Mouse (Mus musculus) gastrocnemius, adult 8-10 months (tissue): ENCODE results near the gene Cdv3. TPM values are rescaled to one million over a fixed set of nuclear protein-coding genes. Genes with fewer than 3 reads are reported as not detected.
"Not testable (repeated sequence)": the region's sequence is repeated elsewhere in the genome, so short reads cannot be mapped to it uniquely, and the experiment has no call there.

Source experiments
- DNase-seq, 2 experiments: peaks; one replicate each; pipeline ENCODE4 v3.0.0; 2022; ENCODE audit warnings: low spot score in 2 of 2
- total RNA-seq, 4 experiments: library from RNA; stranded (reverse); gene quantifications; 2 replicates each; pipeline ENCODE4 v1.2.4; 2022

The Cdv3 gene
- total RNA-seq, 4 experiments from 2014 or later: 221 to 238 (median 225) TPM

- DNase-seq: no peak
Measured at GRCm38 (mm10) chr9:103372271-103373010, 6.8 kb upstream of the Cdv3 start.

GRCm38 (mm10) chr9:103369951-103370350 is 4.3 kb upstream of the Cdv3 start:
- DNase-seq: no peak

GRCm38 (mm10) chr9:103366356-103366755 is 716 bp upstream of the Cdv3 start:
- DNase-seq: no peak

- peak; percentile 42 to 59 for DNase-seq
Measured at GRCm38 (mm10) chr9:103364601-103365289, 895 bp downstream of the Cdv3 start.

GRCm38 (mm10) chr9:103363730-103364417 is 1.8 kb downstream of the Cdv3 start:
- DNase-seq: peak in 1 of 2 experiments; percentile 5

- no peak for DNase-seq
Measured at GRCm38 (mm10) chr9:103363088-103363487, 2.6 kb downstream of the Cdv3 start.

- no peak for DNase-seq
Measured at GRCm38 (mm10) chr9:103360642-103361041, 5.0 kb downstream of the Cdv3 start.

GRCm38 (mm10) chr9:103358545-103358944 is 7.1 kb downstream of the Cdv3 start:
- DNase-seq: no peak

GRCm38 (mm10) chr9:103357893-103358292 is 7.7 kb downstream of the Cdv3 start:
- no peak for DNase-seq

- not testable (repeated sequence) for DNase-seq
Measured at GRCm38 (mm10) chr9:103353500-103354260, 12.0 kb downstream of the Cdv3 start.

- no peak for DNase-seq
Measured at GRCm38 (mm10) chr9:103348791-103349190, 16.8 kb downstream of the Cdv3 start.

GRCm38 (mm10) chr9:103347996-103348490 is 17.6 kb downstream of the Cdv3 start:
- DNase-seq: no peak

GRCm38 (mm10) chr9:103347045-103347444 is 18.6 kb downstream of the Cdv3 start:
- no peak for DNase-seq

- no peak for DNase-seq
Measured at GRCm38 (mm10) chr9:103336912-103337311, 28.7 kb downstream of the Cdv3 start.

GRCm38 (mm10) chr9:103332663-103333062 is 33.0 kb downstream of the Cdv3 start:
- DNase-seq: no peak

GRCm38 (mm10) chr9:103326449-103326848 is 39.2 kb downstream of the Cdv3 start:
- DNase-seq: no peak

- DNase-seq: no peak
Measured at GRCm38 (mm10) chr9:103324678-103325077, 41.0 kb downstream of the Cdv3 start.

GRCm38 (mm10) chr9:103309832-103310231 is 55.8 kb downstream of the Cdv3 start:
- DNase-seq: no peak

GRCm38 (mm10) chr9:103305332-103306041 is 60.2 kb downstream of the Cdv3 start:
- no peak for DNase-seq

- DNase-seq: peak; percentile 74 to 86
Measured at GRCm38 (mm10) chr9:103304927-103305326, 60.7 kb downstream of the Cdv3 start, which contains the start of the genes 1300017J02Rik and Topbp1. TSS of gene 1300017J02Rik (minus strand) at chr9:103305082. TSS of gene Topbp1 (plus strand) at chr9:103305215.
